Mouse (Mus musculus) cerebellum, adult 18-20 months (tissue): ENCODE measurements at regions not wholly inside any gene's neighbourhood (a gene's known extent, or its start where the extent isn't known, plus 50 kb on each side); places are given as distances from the start of the nearest gene placed in this dataset.
A peak's percentile ranks its signal among the peaks of the same experiment; 100 is the strongest.

Source experiments
- DNase-seq, 2 experiments: peaks; one replicate each; pipeline ENCODE4 v3.0.0; 2021

DNA sequence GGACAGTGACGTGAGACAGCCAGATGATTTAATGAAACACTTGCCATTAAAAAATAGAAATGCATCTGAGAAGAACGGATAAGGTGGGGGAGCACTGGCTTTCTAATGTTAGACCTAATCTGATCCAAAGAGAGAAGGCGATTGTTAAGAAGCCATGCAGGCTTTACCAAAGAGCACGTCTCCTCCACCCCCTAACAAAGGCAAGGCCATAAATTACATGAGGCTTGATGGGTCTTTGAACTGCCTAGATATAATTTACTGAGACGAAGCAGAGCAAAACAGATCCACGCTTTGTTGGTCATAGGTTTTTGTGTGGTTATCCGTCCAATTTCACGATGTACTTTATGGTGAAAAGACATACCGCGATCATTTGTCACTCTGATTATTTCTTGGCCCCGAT, 84.4 kb downstream of the Tspan8 start:
- no peak for DNase-seq

DNA sequence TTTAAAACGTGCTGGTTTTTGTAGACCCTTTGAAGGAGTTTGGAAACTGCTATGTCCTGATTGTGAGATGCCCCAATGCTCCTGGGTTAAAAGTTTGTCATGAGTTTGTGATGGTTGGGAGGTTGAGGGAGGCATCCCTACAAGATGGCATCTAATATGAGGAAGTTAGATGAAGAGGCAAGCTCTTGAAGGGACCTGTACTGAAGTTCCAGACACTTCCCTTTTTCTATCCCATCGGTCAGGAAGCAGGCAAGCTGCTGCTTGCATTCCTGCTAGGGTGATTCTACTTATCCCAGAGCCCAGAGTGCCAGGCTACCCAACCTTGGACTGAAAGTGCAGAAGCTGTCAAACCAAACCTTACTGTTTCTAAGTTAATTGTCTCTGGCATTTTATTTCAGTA, 86.4 kb downstream of the Tspan8 start:
- DNase-seq: no peak

DNA sequence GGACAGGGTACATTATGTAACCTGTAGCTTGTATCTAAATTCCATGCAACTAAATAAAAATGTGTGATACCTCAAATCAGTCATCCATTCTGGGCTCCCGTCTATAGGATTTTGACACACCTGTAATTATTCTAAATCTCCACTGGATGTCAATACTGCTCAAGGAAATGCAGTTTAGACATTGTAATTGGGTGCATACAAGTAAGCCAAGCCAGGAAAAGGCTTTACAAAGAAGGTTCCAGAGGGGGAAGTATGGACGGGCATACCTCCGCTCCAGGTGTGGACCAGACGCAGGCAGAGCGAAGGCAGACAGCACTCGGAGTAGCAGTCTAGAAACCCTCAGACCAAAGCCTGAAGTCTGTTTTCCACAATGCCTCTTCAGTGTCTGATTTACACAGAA, 97.0 kb upstream of the Ptprr start:
- DNase-seq: peak; percentile 1 to 4
